Mouse (Mus musculus): ENCODE results near the gene Ube2d1. TPM values are rescaled to one million over a fixed set of nuclear protein-coding genes. Genes with fewer than 3 reads are reported as not detected.

Gene Ube2d1
- polyA plus RNA-seq, 1 experiment = 104 TPM

- TF ChIP-seq POLR2A (IDR thresholded peaks at IDR 0.05; ENCODE audit: extremely low read depth, insufficient read depth, low read length) = no peak
- TF ChIP-seq CTCF (IDR thresholded peaks at IDR 0.05; ENCODE audit: extremely low read depth, insufficient read depth, low read length) = no peak
- H3K27ac ChIP-seq (ENCODE audit: insufficient read depth, low read length) = no peak overlapping the region
- no peak overlapping the region for H3K4me3 ChIP-seq (ENCODE audit: insufficient read depth, low read length)
- no peaks in the 10 kb centered on the region for H3K4me1 ChIP-seq (ENCODE audit: control insufficient read depth, insufficient read depth, low read length)
These were observed 69.1 kb downstream of the Ube2d1 start for GRCm38 (mm10) chr10:71215996-71216395.

Other genes starting within 250 kb of the Ube2d1 start
- gene Bicc1, start 125.6 kb downstream of the Ube2d1 start, polyA plus RNA-seq (2012; rRNA removed) = 3.6 and 4.1 TPM in 2 replicates
- gene Tfam, start 47.0 kb downstream of the Ube2d1 start, polyA plus RNA-seq (2012; rRNA removed) = 19.4 and 20.0 TPM in 2 replicates
- gene Cisd1, start 59.7 kb upstream of the Ube2d1 start, polyA plus RNA-seq (2012; rRNA removed) = 172 and 178 TPM in 2 replicates
- 15.3 and 16.3 TPM in 2 replicates for gene Ipmk, start 62.5 kb upstream of the Ube2d1 start, polyA plus RNA-seq (2012; rRNA removed)